Mouse (Mus musculus): ENCODE measurements around the gene Aspdh. TPM values are rescaled to one million over a fixed set of nuclear protein-coding genes. Genes with fewer than 3 reads are reported as not detected.
A peak's percentile ranks its signal among the peaks of the same experiment; 100 is the strongest.

Aspdh gene
- total RNA-seq, 1 experiment from 2014 or later, result 0.61 TPM

GRCm38 (mm10) chr7:44471880-44472557, 6.8 kb downstream of the Aspdh start:
- DNase-seq, result no peak

GRCm38 (mm10) chr7:44472558-44472885, 7.3 kb downstream of the Aspdh start:
- DNase-seq, result no peak

- DNase-seq, result no peak
Measured at GRCm38 (mm10) chr7:44472961-44473646, 7.9 kb downstream of the Aspdh start.

GRCm38 (mm10) chr7:44474419-44474818, 9.2 kb downstream of the Aspdh start:
- DNase-seq, result no peak

- DNase-seq, result no peak
Measured at GRCm38 (mm10) chr7:44475046-44475614, 9.9 kb downstream of the Aspdh start.

GRCm38 (mm10) chr7:44482836-44483435, 17.7 kb downstream of the Aspdh start:
- DNase-seq, result no peak

- DNase-seq, result no peak
Measured at GRCm38 (mm10) chr7:44484109-44484508, 18.9 kb downstream of the Aspdh start.

GRCm38 (mm10) chr7:44484841-44485571, 19.8 kb downstream of the Aspdh start:
- DNase-seq, result peak; percentile 67

GRCm38 (mm10) chr7:44485572-44486195, 20.5 kb downstream of the Aspdh start:
- no peak for DNase-seq

- DNase-seq, result no peak
Measured at GRCm38 (mm10) chr7:44486927-44487575, 21.9 kb downstream of the Aspdh start.

GRCm38 (mm10) chr7:44487936-44488335, 22.7 kb downstream of the Aspdh start:
- DNase-seq, result no peak

GRCm38 (mm10) chr7:44488545-44488944, 23.4 kb downstream of the Aspdh start:
- DNase-seq, result no peak

- DNase-seq, result no peak
Measured at GRCm38 (mm10) chr7:44490281-44490680, 25.1 kb downstream of the Aspdh start.

GRCm38 (mm10) chr7:44491391-44491790, 26.2 kb downstream of the Aspdh start:
- no peak for DNase-seq

- no peak for DNase-seq
Measured at GRCm38 (mm10) chr7:44492166-44492826, 27.1 kb downstream of the Aspdh start.

- no peak for DNase-seq
Measured at GRCm38 (mm10) chr7:44494681-44495080, 29.5 kb downstream of the Aspdh start.

GRCm38 (mm10) chr7:44495086-44495485, 29.9 kb downstream of the Aspdh start:
- DNase-seq, result no peak

GRCm38 (mm10) chr7:44495992-44496770, 31.0 kb downstream of the Aspdh start, which contains the start of the genes Emc10 and Fam71e1:
TSS of gene Emc10 (minus strand) at chr7:44496529.
TSS of gene Fam71e1 (plus strand) at chr7:44496581.
- peak; percentile 98 for DNase-seq

GRCm38 (mm10) chr7:44496771-44497109, 31.5 kb downstream of the Aspdh start:
- no peak for DNase-seq

All from adrenal gland, postnatal 25 days (tissue).